9 mouse cellular contexts compared by ENCODE assay signal in genomic region chr6:90608186-90608585, GRCm38 (mm10). TPM values are rescaled to one million over a fixed set of nuclear protein-coding genes. Genes with fewer than 3 reads are reported as not detected.
DNase-seq lines count a peak whose midpoint lies in the region; ATAC-seq and TF ChIP-seq lines count a peak whose summit lies in the region.
"Had no signal": no experiment of that assay in that cellular context is flagged by ENCODE, and none has a peak within 500 bp of the region (broad histone marks: within the 10 kb centered on the region; RNA-seq: fewer than 3 reads in every experiment).

No protein-coding gene starts in this region.

- WGBS in kidney, embryonic 14.5 days, result 75% methylated on average over 6 of the region's 6 CpGs
- 74% methylated on average over 6 of the region's 6 CpGs for WGBS in neural tube, embryonic 15.5 days

- H3K9ac ChIP-seq in kidney, embryonic 14.5 days (ENCODE audit: low read depth, low read length), result no peak overlapping the region
- H3K9ac ChIP-seq in neural tube, embryonic 15.5 days (replicated peaks), result no peak overlapping the region
- H3K9ac ChIP-seq: hindbrain, embryonic 15.5 days had no signal

- H3K79me3 ChIP-seq in C2C12 (ENCODE audit: low read depth), result no peaks in the 10 kb centered on the region

- H3K27me3 ChIP-seq in kidney, embryonic 14.5 days (ENCODE audit: control insufficient read depth, insufficient read depth, low read length), result peaks cover 5% of the 10 kb centered on the region; the same call in 1 of the 2 replicates
- H3K27me3 ChIP-seq in C2C12 (ENCODE audit: control insufficient read depth, insufficient read depth, insufficient read length), result peaks cover 7% of the 10 kb centered on the region
- H3K27me3 ChIP-seq in neural tube, embryonic 15.5 days (replicated peaks), result no peaks in the 10 kb centered on the region
- H3K27me3 ChIP-seq: hindbrain, embryonic 15.5 days had no signal

- H3K9me3 ChIP-seq in kidney, embryonic 14.5 days (ENCODE audit: control insufficient read depth, low read length), result no peaks in the 10 kb centered on the region
- H3K9me3 ChIP-seq in neural tube, embryonic 15.5 days (replicated peaks), result no peaks in the 10 kb centered on the region
- H3K9me3 ChIP-seq: hindbrain, embryonic 15.5 days had no signal

- no peak overlapping the region for H3K4me3 ChIP-seq in kidney, embryonic 14.5 days (ENCODE audit: low read length)
- no peak overlapping the region for H3K4me3 ChIP-seq in C2C12 (ENCODE audit: insufficient read depth, poor library complexity, severe bottlenecking)
- no peak overlapping the region for H3K4me3 ChIP-seq in neural tube, embryonic 15.5 days (replicated peaks)
- H3K4me3 ChIP-seq: hindbrain, embryonic 15.5 days had no signal

- H3K36me3 ChIP-seq in kidney, embryonic 14.5 days (ENCODE audit: control insufficient read depth, insufficient read depth, low read length), result no peaks in the 10 kb centered on the region
- H3K36me3 ChIP-seq in C2C12 (ENCODE audit: control insufficient read depth, insufficient read depth), result no peaks in the 10 kb centered on the region
- no peaks in the 10 kb centered on the region for H3K36me3 ChIP-seq in neural tube, embryonic 15.5 days
- H3K36me3 ChIP-seq: hindbrain, embryonic 15.5 days had no signal

- H3ac ChIP-seq in C2C12 (ENCODE audit: control insufficient read depth, insufficient read length, low read depth), result no peak overlapping the region

- ATAC-seq in kidney, embryonic 14.5 days (ENCODE audit: low FRiP score, low TSS enrichment), result no peak
- ATAC-seq in neural tube, embryonic 15.5 days (ENCODE audit: low FRiP score), result no peak

- TF ChIP-seq CTCF in C2C12 (IDR thresholded peaks at IDR 0.05; ENCODE audit: control insufficient read depth, insufficient read depth, insufficient read length), result peak; percentile 32

- peaks cover 8% of the 10 kb centered on the region; the same call in 1 of the 2 replicates for H3K4me1 ChIP-seq in kidney, embryonic 14.5 days (ENCODE audit: control insufficient read depth, insufficient read depth, low read length)
- H3K4me1 ChIP-seq in neural tube, embryonic 15.5 days, result peaks cover 21% of the 10 kb centered on the region

- peak; percentile 52 for DNase-seq in kidney, postnatal 10 days
- DNase-seq in ZHBTc4 (ENCODE audit: low read depth, low spot score) (peak; percentile 62), liver (peak; percentile 82)
- DNase-seq in right cerebral cortex, adult 18-20 months, result no peak
- DNase-seq in kidney, adult 9 months, result no peak

- no peaks in the 10 kb centered on the region for H3K79me2 ChIP-seq in C2C12 (ENCODE audit: control insufficient read depth, insufficient read depth)

- no peak overlapping the region for H3K4me2 ChIP-seq in kidney, embryonic 14.5 days (replicated peaks; ENCODE audit: low read depth, low read length)
- H3K4me2 ChIP-seq in neural tube, embryonic 15.5 days, result no peak overlapping the region
- H3K4me2 ChIP-seq: hindbrain, embryonic 15.5 days had no signal

- no peak overlapping the region for H3K27ac ChIP-seq in kidney, embryonic 14.5 days (ENCODE audit: low read depth, low read length)
- H3K27ac ChIP-seq in neural tube, embryonic 15.5 days (replicated peaks), result no peak overlapping the region
- H3K27ac ChIP-seq: hindbrain, embryonic 15.5 days had no signal

TF ChIP-seq in C2C12, 6 proteins besides CTCF, POLR2A, EP300 and RAD21:
- TF ChIP-seq CEBPB (IDR thresholded peaks at IDR 0.05; ENCODE audit: low read depth), result no peak
- no peak for TF ChIP-seq MYOG (IDR thresholded peaks at IDR 0.05; ENCODE audit: control insufficient read depth, extremely low read depth, insufficient read length)
- no peak for TF ChIP-seq USF1 (IDR thresholded peaks at IDR 0.05; ENCODE audit: low read depth)

RNA-seq across cellular contexts. Expression of gene Slc41a3, which starts 3.7 kb away (rescaled TPM):
- polyA plus RNA-seq in kidney, embryonic 14.5 days (2014; fragmentation: Nextera tagmentation; extraction: Ambion mirVana), result 4.2 and 7.2 TPM in 2 replicates
- 0.97 TPM for polyA plus RNA-seq in C2C12 (2012; fragmentation: generic; extraction: Trizol)
- 8.2 TPM in 2 replicates for polyA plus RNA-seq in neural tube, embryonic 15.5 days (2015; fragmentation: Nextera tagmentation; extraction: Ambion mirVana)

Comparison
In these comparisons a context has a peak if more than half of its experiments do, and no peak if none do; other contexts are left out.
1. DNase-seq: peak in kidney, postnatal 10 days (single experiment), ZHBTc4 (single experiment) and liver (single experiment); none in right cerebral cortex, adult 18-20 months (single experiment) and kidney, adult 9 months (single experiment).